Mouse (Mus musculus) ES-Bruce4 (cell line): ENCODE measurements around the gene Dyrk1b.
A peak's percentile ranks its signal among the peaks of the same experiment; 100 is the strongest.

Experiments used
- CTCF ChIP-seq: IDR thresholded peaks from one replicate; pipeline ENCODE4 v1.8.1; 2011; ENCODE audit warnings: low read depth, low read length
- EP300 ChIP-seq: IDR thresholded peaks from 2 replicates; pipeline ENCODE4 v1.6.1; 2011; ENCODE audit warnings: low read depth, low read length; ENCODE audit not compliant: insufficient read depth
- POLR2A ChIP-seq: IDR thresholded peaks from one replicate; pipeline ENCODE4 v1.8.1; 2011; ENCODE audit warnings: low read length; ENCODE audit not compliant: insufficient read depth

DNA sequence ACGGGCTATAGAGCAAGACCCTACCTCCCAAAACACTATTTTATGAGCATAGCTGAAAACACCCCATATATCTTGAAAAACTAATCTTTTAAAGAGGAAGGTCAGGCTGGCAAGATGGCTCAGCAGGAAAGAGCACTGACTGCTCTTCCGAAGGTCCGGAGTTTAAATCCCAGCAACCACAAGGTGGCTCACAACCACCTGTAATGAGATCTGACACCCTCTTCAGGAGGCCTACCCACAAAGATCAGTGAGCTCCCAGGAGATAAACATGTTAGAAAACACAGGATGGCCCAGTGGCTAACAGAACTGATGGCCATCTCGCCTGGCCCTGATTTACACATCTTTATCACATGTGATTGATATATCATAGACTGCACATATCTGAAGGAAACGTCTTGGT, 31.5 kb downstream of the Dyrk1b start:
- TF ChIP-seq POLR2A: no peak
- peak; percentile 14 for TF ChIP-seq CTCF
- TF ChIP-seq EP300: no peak
